Mouse (Mus musculus) liver, postnatal 0 days (tissue): ENCODE data around the gene Gripap1. TPM values are rescaled to one million over a fixed set of nuclear protein-coding genes. Genes with fewer than 3 reads are reported as not detected.

Source experiments
- ATAC-seq: fragments of 200-750 bp; cut with Nextera tagmentation; 2 replicates; pipeline ENCODE4 v1.8.0; 2017; ENCODE audit warnings: mild to moderate bottlenecking, moderate library complexity
- DNase-seq: peaks from one replicate; pipeline ENCODE4 v3.0.0-alpha.2; 2016
- H3K27ac ChIP-seq: fragments of 300-500 bp; sonication (generic); 2 replicates; pipeline ENCODE4 v1.5.1; 2014; ENCODE audit warnings: antibody characterized with exemption, moderate library complexity, mild to moderate bottlenecking, low read depth
- H3K27me3 ChIP-seq: fragments of 300-500 bp; sonication (generic); 2 replicates; pipeline ENCODE4 v1.6.1; 2014; ENCODE audit warnings: low read length, control low read depth, mixed read lengths; ENCODE audit not compliant: insufficient read depth
- H3K36me3 ChIP-seq: fragments of 300-500 bp; sonication (generic); replicated peaks from 2 replicates; pipeline ENCODE4 v1.6.1; 2014; ENCODE audit warnings: mild to moderate bottlenecking, control low read depth, low read length, moderate library complexity, mixed read lengths; ENCODE audit not compliant: insufficient read depth
- H3K4me1 ChIP-seq: fragments of 300-500 bp; sonication (generic); 2 replicates; pipeline ENCODE4 v1.6.1; 2014; ENCODE audit warnings: antibody characterized with exemption, mild to moderate bottlenecking, control low read depth; ENCODE audit not compliant: insufficient read depth
- H3K4me2 ChIP-seq: fragments of 300-500 bp; sonication (generic); 2 replicates; pipeline ENCODE4 v1.6.1; 2014; ENCODE audit warnings: low read depth, mild to moderate bottlenecking, low read length, moderate library complexity, mixed read lengths
- H3K4me3 ChIP-seq: fragments of 300-500 bp; sonication (generic); 2 replicates; pipeline ENCODE4 v1.5.1; 2014; ENCODE audit warnings: low read depth, low read length
- H3K9ac ChIP-seq: fragments of 300-500 bp; sonication (generic); replicated peaks from 2 replicates; pipeline ENCODE4 v1.6.1; 2014; ENCODE audit warnings: mild to moderate bottlenecking, moderate library complexity
- H3K9me3 ChIP-seq: fragments of 300-500 bp; sonication (generic); 2 replicates; pipeline ENCODE4 v1.6.1; 2016; ENCODE audit warnings: mild to moderate bottlenecking, control low read depth, low read length, mixed read lengths
- CTCF ChIP-seq: sonication (generic); IDR thresholded peaks from 2 replicates; pipeline ENCODE4 v1.5.1; 2016; ENCODE audit warnings: antibody characterized with exemption, low read depth
- EP300 ChIP-seq: IDR thresholded peaks from 2 replicates; pipeline ENCODE4 v1.6.1; 2016; ENCODE audit warnings: antibody characterized with exemption, low read depth, mild to moderate bottlenecking
- WGBS: fragments of 180-500 bp; shearing (Covaris S2); extraction: QIAGEN DNeasy Blood & Tissue Kit; methylation state at CpG from one replicate; pipeline ENCODE4 v1.1.7; 2014; ENCODE audit not compliant: insufficient replicate concordance; 5-methylcytosine and 5-hydroxymethylcytosine counted together
- microRNA counts: library from miRNA; unstranded; fragments of <30 nt; microRNA quantifications from one replicate; lab custom pipeline; 2015
- microRNA-seq: library from miRNA; unstranded; fragments of <30 nt; microRNA quantifications from one replicate; pipeline ENCODE4, GENCODE M21; 2016
- polyA plus RNA-seq: library from polyadenylated mRNA; unstranded; fragments of >200 nt; fragmentation: Nextera tagmentation; extraction: Ambion mirVana; gene quantifications from 2 replicates; pipeline ENCODE4 v1.2.1, GENCODE M21; 2015

The Gripap1 gene
- polyA plus RNA-seq, 1 experiment from 2014 or later: 16.4 TPM

DNA sequence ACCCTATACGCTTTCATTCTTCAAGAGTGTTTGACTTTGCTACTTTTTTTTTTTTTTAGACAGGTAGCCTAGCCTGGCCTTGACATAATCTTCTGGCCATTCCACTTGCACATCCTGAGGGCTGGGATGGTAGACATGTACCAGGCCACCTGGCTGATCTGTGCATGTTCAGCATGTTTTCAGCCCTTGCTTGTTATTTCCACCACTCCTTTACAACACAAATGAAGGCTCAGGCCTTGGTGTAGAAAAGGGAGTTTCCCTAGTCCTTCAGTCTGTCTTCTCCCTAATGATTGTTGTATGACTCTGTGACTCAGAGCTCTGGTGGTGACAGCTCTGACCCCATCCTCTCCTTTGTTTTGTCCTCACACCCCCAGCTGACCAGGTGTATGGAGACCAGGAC, 77.6 kb downstream of the Gripap1 start:
- no peak overlapping the region for H3K4me3 ChIP-seq
- DNase-seq: no peak
- H3K27ac ChIP-seq: no peak overlapping the region
- 0 out of 2 replicates have a peak, but pooled peaks cover 5% of the 10 kb centered on the region for H3K4me1 ChIP-seq
- no peak overlapping the region for H3K4me2 ChIP-seq
- no peaks in the 10 kb centered on the region for H3K9me3 ChIP-seq
- no peak overlapping the region for H3K9ac ChIP-seq
- ATAC-seq: no peak
- peaks cover 24% of the 10 kb centered on the region for H3K36me3 ChIP-seq
- TF ChIP-seq EP300: no peak
- no peak for TF ChIP-seq CTCF
- WGBS: 94% methylated on average over 1 of the region's 1 CpGs
- no peaks in the 10 kb centered on the region for H3K27me3 ChIP-seq

DNA sequence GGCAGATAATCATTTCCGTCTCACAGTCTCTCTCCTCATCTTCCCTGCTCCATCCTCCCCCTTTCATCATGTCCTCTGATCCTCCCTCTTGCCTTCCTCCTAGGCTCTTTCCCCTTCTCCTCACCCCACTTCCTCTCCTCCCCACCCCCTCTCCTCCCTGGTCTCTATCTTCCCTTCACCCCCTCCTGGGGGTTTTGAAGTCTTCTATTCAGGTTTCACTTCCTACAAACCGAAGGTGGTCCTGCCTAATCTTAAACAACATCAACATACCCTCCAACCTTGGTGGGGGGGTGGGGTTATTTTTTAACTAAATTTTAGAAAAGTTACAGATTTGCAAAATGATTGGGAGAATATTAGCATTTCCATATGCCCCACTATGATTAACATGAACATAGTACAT, 78.9 kb downstream of the Gripap1 start:
- Histone ChIP-seq H3K36me3 (peaks cover 37% of the 10 kb centered on the region), H3K4me3 (no peak overlapping the region), H3K9me3 (no peaks in the 10 kb centered on the region), H3K27me3 (no peaks in the 10 kb centered on the region), H3K4me2 (no peak overlapping the region), H3K9ac (no peak overlapping the region), H3K4me1 (0 out of 2 replicates have a peak, but pooled peaks cover 5% of the 10 kb centered on the region), H3K27ac (no peak overlapping the region)
- no peak for DNase-seq
- TF ChIP-seq CTCF: no peak
- TF ChIP-seq EP300: no peak
- no peak for ATAC-seq
- WGBS: 54% methylated on average over 2 of the region's 2 CpGs

GRCm38 (mm10) chrX:7869826-7870225, 80.3 kb downstream of the Gripap1 start:
- no peak for DNase-seq

More at GRCm38 (mm10) chrX:7869826-7870225, 80.3 kb downstream of the Gripap1 start:
- no peak overlapping the region for H3K27ac ChIP-seq
- no peak for ATAC-seq
- no peaks in the 10 kb centered on the region for H3K27me3 ChIP-seq
- peaks cover 47% of the 10 kb centered on the region for H3K36me3 ChIP-seq
- no peak overlapping the region for H3K4me3 ChIP-seq
- no peak overlapping the region for H3K9ac ChIP-seq
- WGBS: 63% methylated on average over 3 of the region's 3 CpGs
- no peaks in the 10 kb centered on the region for H3K9me3 ChIP-seq
- TF ChIP-seq EP300 (no peak), CTCF (no peak)
- H3K4me1 ChIP-seq: 0 out of 2 replicates have a peak, but pooled peaks cover 5% of the 10 kb centered on the region
- no peak overlapping the region for H3K4me2 ChIP-seq

MicroRNA genes within 50 kb of the gene (microRNA counts, 519-probe panel; counts per million panel counts)
- not detected for microRNA mmu-miR-1198 (lab: Ali Mortazavi, UCI)

Small RNAs within 50 kb of the gene (microRNA-seq; reads per million reads assigned to microRNA genes)
- 32.8 reads per million, percentile 32 among the genes with 10 or more reads in this experiment for gene Mir1198

Other genes with a start within 250 kb of the Gripap1 start
- not detected in 2 replicates for gene Foxp3, start 216.1 kb upstream of the Gripap1 start, polyA plus RNA-seq
- gene Ppp1r3f, start 215.5 kb upstream of the Gripap1 start, polyA plus RNA-seq: 0.26 and 0.35 TPM in 2 replicates
- 9.9 and 10.5 TPM in 2 replicates for gene Ccdc22, start 184.2 kb upstream of the Gripap1 start, polyA plus RNA-seq
- gene Cacna1f, start 182.7 kb upstream of the Gripap1 start, polyA plus RNA-seq: 0.05 and 0.07 TPM in 2 replicates
- gene Syp, start 151.3 kb upstream of the Gripap1 start, polyA plus RNA-seq: 0.04 TPM in 1 of 2 replicates, not detected in the other
- gene Prickle3, start 132.5 kb upstream of the Gripap1 start, polyA plus RNA-seq: 1.7 TPM in 2 replicates
- 25.7 TPM in 2 replicates for gene Plp2, start 118.4 kb upstream of the Gripap1 start, polyA plus RNA-seq
- 2.4 TPM in 2 replicates for gene Magix, start 108.5 kb upstream of the Gripap1 start, polyA plus RNA-seq
- gene Gpkow, start 92.6 kb upstream of the Gripap1 start, polyA plus RNA-seq: 8.0 and 9.3 TPM in 2 replicates
- 17.4 and 18.5 TPM in 2 replicates for gene Wdr45, start 75.4 kb upstream of the Gripap1 start, polyA plus RNA-seq
- not detected in 2 replicates for gene Gm45208, start 67.5 kb upstream of the Gripap1 start, polyA plus RNA-seq
- gene Praf2, start 61.3 kb upstream of the Gripap1 start, polyA plus RNA-seq: 1.9 and 2.1 TPM in 2 replicates
- 2.0 and 3.4 TPM in 2 replicates for gene Ccdc120, start 38.9 kb upstream of the Gripap1 start, polyA plus RNA-seq
- gene Tfe3, start 27.2 kb upstream of the Gripap1 start, polyA plus RNA-seq: 9.6 and 10.3 TPM in 2 replicates
- gene Kcnd1, start 32.5 kb downstream of the Gripap1 start, polyA plus RNA-seq: 0.09 and 0.15 TPM in 2 replicates
- 22.2 and 25.0 TPM in 2 replicates for gene Otud5, start 51.6 kb downstream of the Gripap1 start, polyA plus RNA-seq
- 3.0 and 3.3 TPM in 2 replicates for gene Pim2, start 88.5 kb downstream of the Gripap1 start, polyA plus RNA-seq
- gene Slc35a2, start 94.3 kb downstream of the Gripap1 start, polyA plus RNA-seq: 7.1 and 9.0 TPM in 2 replicates
- 39.2 and 41.9 TPM in 2 replicates for gene Pqbp1, start 109.5 kb downstream of the Gripap1 start, polyA plus RNA-seq
- 117 TPM in 2 replicates for gene Timm17b, start 109.6 kb downstream of the Gripap1 start, polyA plus RNA-seq
- gene Gm10491, start 118.1 kb downstream of the Gripap1 start, polyA plus RNA-seq: not detected in 2 replicates
- not detected in 2 replicates for gene Gm10490, start 119.8 kb downstream of the Gripap1 start, polyA plus RNA-seq
- gene Pcsk1n, start 130.1 kb downstream of the Gripap1 start, polyA plus RNA-seq: 0.06 TPM in 1 of 2 replicates, not detected in the other
- gene Eras, start 138.8 kb downstream of the Gripap1 start, polyA plus RNA-seq: not detected in 2 replicates
- gene Hdac6, start 158.1 kb downstream of the Gripap1 start, polyA plus RNA-seq: 10.3 and 11.8 TPM in 2 replicates
- 39.8 and 43.2 TPM in 2 replicates for gene Gata1, start 188.3 kb downstream of the Gripap1 start, polyA plus RNA-seq
- 2.6 and 4.3 TPM in 2 replicates for gene Glod5, start 228.7 kb downstream of the Gripap1 start, polyA plus RNA-seq